Mouse (Mus musculus) olfactory bulb, adult 2 months (tissue): ENCODE data around the gene Wt1. TPM values are rescaled to one million over a fixed set of nuclear protein-coding genes. Genes with fewer than 3 reads are reported as not detected.

Source experiments
- H3K27ac ChIP-seq: fragments of 200-500 bp; 2 replicates; pipeline ENCODE4 v1.5.1; 2012; ENCODE audit warnings: low read depth, low read length; ENCODE audit not compliant: insufficient read depth
- H3K4me1 ChIP-seq: fragments of 200-500 bp; 2 replicates; pipeline ENCODE4 v1.6.1; 2012; ENCODE audit warnings: low read length; ENCODE audit not compliant: control insufficient read depth, insufficient read depth
- H3K4me3 ChIP-seq: fragments of 200-500 bp; 2 replicates; pipeline ENCODE4 v1.5.1; 2012; ENCODE audit warnings: mild to moderate bottlenecking, low read depth, low read length, moderate library complexity; ENCODE audit not compliant: insufficient read depth
- CTCF ChIP-seq: fragments of 200-500 bp; IDR thresholded peaks from 2 replicates; pipeline ENCODE4 v1.5.1; 2012; ENCODE audit warnings: low read depth, mild to moderate bottlenecking, low read length, moderate library complexity; ENCODE audit not compliant: insufficient read depth
- POLR2A ChIP-seq: fragments of 200-500 bp; IDR thresholded peaks from 2 replicates; pipeline ENCODE4 v1.6.1; 2012; ENCODE audit warnings: mild to moderate bottlenecking, low read depth, low read length, moderate library complexity; ENCODE audit not compliant: insufficient read depth
- WGBS: fragments of 180-500 bp; shearing (Covaris S2); methylation state at CpG from one replicate; pipeline ENCODE4 v1.1.7; 2018; 5-methylcytosine and 5-hydroxymethylcytosine counted together
- polyA plus RNA-seq: library from polyadenylated mRNA; stranded (reverse); fragments of >200 nt; gene quantifications from 2 replicates; pipeline ENCODE4 v1.2.4, GENCODE M21; 2012; ENCODE audit warnings: low replicate concordance; ENCODE audit not compliant: missing spikeins, insufficient read depth, insufficient read length

Wt1 gene
- polyA plus RNA-seq, 1 experiment: not detected

DNA sequence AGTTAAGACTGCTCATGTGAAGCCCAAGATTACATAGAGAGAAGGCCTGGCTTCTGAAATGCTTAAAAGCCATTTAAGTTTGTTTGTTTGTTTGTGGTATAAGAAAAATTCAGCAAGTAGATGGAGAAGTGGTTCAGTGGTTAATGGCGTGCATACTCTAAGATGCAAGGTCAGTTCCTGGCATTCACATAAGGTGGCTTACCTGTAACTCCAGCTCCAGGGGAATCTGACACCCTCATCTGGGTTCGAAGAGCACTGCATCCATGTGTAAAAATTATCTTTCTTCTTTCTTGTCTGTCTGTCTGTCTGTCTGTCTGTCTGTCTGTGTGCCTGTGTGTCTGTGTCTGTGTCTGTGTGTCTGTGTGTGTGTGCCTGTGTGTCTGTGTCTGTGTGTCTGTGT lies 34.6 kb upstream of the Wt1 start, which contains the start of gene Gm11060:
Gm11060 (plus strand) TSS at position 301 of the 400 bp plus-strand sequence.
- 100% methylated on average over 2 of the region's 2 CpGs for WGBS
- TF ChIP-seq POLR2A: no peak
- TF ChIP-seq CTCF: no peak
- H3K4me3 ChIP-seq: no peak within 1 kb of the TSS
- no peaks in the 10 kb centered on the region for H3K4me1 ChIP-seq
- H3K27ac ChIP-seq: no peak within 1 kb of the TSS

DNA sequence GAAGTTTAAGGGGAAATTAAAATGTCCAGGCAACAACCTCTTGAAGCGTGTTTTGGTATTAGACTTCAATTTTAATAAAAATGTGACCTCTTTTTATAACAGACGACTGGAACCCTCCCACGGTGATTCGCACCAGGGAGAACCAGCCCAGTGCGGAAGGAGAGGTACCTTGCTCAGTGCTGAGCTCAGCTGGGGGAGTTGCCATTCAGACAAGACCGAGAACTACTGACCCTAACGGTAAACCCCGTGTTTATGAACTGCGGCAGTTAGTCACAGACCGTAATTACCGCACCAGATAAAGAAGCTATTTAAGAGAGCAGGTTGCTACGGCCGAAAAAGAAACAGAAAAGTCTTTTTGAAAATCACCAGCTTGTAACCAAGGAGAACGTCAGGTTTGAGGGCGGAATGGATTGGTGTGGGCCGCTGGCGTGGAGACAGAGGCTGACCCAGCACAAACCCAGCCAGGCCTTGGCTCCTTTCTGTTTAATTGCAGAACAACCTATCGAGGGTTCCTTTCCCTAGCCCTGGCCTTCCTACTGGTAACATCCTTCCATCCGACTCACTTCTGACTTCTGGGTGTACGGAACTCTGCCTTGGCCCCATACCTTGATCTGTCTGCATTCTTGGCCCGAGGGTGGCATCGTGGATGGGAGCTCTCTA lies 28.9 kb upstream of the Wt1 start:
- 63% methylated on average over 22 of the region's 22 CpGs for WGBS
- no peaks in the 10 kb centered on the region for H3K4me1 ChIP-seq
- no peak overlapping the region for H3K27ac ChIP-seq
- H3K4me3 ChIP-seq: no peak overlapping the region
- no peak for TF ChIP-seq CTCF
- no peak for TF ChIP-seq POLR2A

DNA sequence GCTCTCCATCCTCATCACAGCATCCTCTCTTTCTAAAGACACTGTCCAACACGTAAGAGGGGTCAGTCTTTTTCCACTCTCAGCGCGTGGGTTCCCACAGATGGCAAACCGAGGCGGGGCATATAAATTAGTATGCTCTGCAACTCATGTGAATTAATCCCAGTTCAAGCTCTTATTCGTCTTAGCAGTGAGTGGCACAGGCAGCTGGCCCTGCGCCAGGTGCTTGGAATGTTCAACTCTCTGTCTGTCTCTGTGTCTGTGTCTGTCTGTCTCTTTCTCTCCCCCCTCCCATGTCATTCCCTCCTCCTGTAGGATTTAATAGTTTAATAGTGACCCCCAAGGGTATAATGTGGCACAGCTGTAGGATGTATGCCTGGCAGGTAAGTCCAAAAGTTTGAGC lies 26.9 kb upstream of the Wt1 start:
- WGBS: 31% methylated on average over 7 of the region's 7 CpGs
- H3K27ac ChIP-seq: no peak overlapping the region

DNA sequence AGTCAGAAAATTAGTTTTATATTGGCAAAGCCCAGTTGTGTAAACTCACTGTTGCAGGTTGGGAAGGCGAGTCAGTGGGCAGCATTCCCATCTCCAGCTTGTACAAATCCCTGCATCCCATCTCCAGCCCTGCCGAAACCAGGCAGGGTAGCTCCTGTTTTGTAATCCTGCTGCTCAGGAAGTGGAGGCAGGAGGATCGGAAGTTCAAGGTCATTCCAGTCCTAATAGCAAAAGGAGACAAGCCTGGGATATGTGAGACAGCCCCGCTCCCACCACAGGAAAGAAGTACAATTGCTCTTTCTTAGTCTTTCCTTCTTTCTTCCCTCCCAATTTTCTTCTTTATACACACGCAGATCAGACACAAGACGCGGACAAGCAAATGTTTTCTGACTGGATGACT lies 25.8 kb upstream of the Wt1 start:
- TF ChIP-seq POLR2A: no peak
- no peak for TF ChIP-seq CTCF
- H3K4me3 ChIP-seq: no peak overlapping the region
- 65% methylated on average over 7 of the region's 7 CpGs for WGBS
- no peaks in the 10 kb centered on the region for H3K4me1 ChIP-seq
- H3K27ac ChIP-seq: no peak overlapping the region

More for the DNA sequence above, 26.9 kb upstream of the Wt1 start:
- TF ChIP-seq CTCF (no peak), POLR2A (no peak)
- no peak overlapping the region for H3K4me3 ChIP-seq
- H3K4me1 ChIP-seq: no peaks in the 10 kb centered on the region

DNA sequence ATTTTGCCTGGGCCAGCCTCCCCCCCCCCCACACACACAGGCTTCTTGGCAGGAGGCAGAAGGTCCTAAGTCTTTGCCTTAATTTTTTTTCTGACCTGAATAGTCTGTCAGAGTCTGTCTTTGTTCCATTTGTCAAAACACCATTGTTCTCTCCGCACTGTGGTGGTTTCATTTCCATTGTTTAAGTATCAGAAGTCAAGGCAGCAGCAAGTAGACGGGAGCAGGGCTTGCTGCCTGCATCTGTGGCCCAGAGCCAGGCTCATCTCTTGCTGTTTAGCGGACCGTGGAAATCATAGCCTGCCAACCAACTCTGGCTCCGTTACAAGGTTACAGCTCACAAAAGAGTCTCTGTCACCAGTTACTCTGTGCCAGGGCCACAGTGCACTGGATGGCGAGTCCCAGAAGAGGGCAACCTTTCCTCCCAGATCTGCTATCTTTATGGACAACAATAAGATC lies 17.6 kb upstream of the Wt1 start:
- H3K4me1 ChIP-seq: 0 out of 2 replicates have a peak, but pooled peaks cover 7% of the 10 kb centered on the region
- H3K27ac ChIP-seq: no peak overlapping the region
- H3K4me3 ChIP-seq: no peak overlapping the region
- TF ChIP-seq POLR2A: no peak
- no peak for TF ChIP-seq CTCF
- WGBS: 15% methylated on average over 6 of the region's 6 CpGs

DNA sequence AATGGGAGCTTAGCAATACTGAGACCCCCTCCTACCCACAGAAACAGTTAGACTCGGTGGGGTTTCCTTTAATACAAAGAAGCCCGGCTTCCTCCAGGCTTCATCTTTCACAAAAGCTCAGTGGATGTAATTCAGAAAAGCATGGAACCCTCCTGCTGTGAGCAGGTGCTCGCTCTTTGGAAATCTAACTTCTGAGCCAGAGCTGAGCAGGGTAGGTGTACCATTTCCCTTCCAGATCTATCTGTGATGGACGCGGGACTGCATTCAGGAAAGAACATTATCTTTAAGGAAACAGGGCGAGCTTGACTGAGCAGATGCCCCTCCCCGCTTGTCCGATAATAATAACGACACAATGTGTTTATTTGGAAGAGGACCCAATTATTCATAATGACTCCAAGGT lies 12.3 kb upstream of the Wt1 start:
- 0 out of 2 replicates have a peak, but pooled peaks cover 3% of the 10 kb centered on the region for H3K4me1 ChIP-seq
- whole genome bisulfite sequencing: 29% methylated on average over 9 of the region's 9 CpGs
- no peak overlapping the region for H3K4me3 ChIP-seq
- TF ChIP-seq POLR2A: no peak
- no peak for TF ChIP-seq CTCF
- H3K27ac ChIP-seq: no peak overlapping the region

DNA sequence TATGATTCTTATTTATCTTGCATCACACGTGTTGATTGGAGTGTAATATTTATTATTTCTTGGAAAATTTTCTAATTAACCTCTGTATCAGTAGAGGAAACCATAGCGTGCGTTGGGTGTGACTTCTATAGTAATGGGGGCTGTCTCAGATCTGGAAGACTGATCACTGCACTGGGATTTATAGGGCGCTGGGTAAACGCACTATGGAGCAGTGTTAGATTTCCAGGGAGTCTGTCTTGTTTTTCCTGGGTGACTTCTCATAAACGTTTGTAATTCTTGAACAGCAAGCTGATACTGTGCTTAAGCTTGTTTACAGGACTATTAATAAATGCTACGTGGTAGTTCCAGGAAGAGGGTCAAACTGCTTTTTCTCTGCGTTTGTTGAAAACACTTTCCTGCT lies 8.7 kb upstream of the Wt1 start:
- no peak overlapping the region for H3K4me3 ChIP-seq
- WGBS: 73% methylated on average over 8 of the region's 8 CpGs

DNA sequence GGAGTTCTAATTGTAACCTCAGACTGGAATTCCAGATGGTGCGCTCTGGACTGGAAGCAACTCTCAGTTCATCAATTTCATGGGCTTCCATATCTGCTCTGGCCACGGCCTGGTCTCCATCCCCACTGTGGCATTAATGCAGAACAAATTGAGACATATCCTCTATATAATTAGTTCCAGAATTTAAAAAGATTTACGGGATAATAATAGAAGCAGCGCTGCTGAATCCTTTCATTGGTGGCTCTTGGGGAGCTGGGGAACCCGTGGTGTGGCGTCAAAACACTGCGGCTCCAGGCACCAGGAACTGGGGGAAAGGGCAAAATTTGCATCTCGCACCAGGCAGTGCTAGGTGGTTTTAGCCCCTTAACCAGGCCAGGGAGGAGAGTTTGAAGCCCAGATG lies 4.1 kb upstream of the Wt1 start:
- 10% methylated on average over 8 of the region's 8 CpGs for WGBS
- H3K27ac ChIP-seq: no peak overlapping the region
- TF ChIP-seq CTCF (no peak), POLR2A (no peak)
- H3K4me1 ChIP-seq: peaks cover 6% of the 10 kb centered on the region; the same call in 1 of the 2 replicates
- H3K4me3 ChIP-seq: no peak overlapping the region

More for the DNA sequence above, 8.7 kb upstream of the Wt1 start:
- TF ChIP-seq CTCF (no peak), POLR2A (no peak)
- Histone ChIP-seq H3K4me1 (no peaks in the 10 kb centered on the region), H3K27ac (no peak overlapping the region)

DNA sequence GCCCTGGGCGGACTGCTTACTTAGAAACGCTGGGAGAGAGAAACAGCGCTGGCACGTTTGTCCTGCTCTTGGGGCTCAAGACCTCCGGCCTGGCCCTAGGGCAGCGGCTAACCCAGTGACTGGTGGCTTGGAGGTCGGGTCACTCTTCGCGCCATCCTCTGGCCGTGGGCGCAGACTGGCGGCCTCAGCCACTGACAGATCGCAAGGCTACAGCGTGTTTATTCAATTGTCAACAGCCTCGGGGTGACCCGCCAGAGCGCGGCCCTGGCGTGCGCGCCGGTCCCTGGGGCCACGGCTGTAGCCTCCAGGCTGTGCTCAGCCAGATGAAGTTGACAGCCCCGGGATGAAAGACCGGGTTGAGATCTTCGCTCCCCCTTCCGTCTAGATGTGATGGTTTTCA lies 3.4 kb upstream of the Wt1 start:
- Histone ChIP-seq H3K27ac (no peak overlapping the region), H3K4me3 (no peak overlapping the region), H3K4me1 (peaks cover 6% of the 10 kb centered on the region; the same call in 1 of the 2 replicates)
- TF ChIP-seq CTCF (no peak), POLR2A (no peak)
- 3% methylated on average over 27 of the region's 27 CpGs for WGBS
